Mouse (Mus musculus) kidney, embryonic 16.5 days (tissue): ENCODE results near the gene Chit1. TPM values are rescaled to one million over a fixed set of nuclear protein-coding genes. Genes with fewer than 3 reads are reported as not detected.
A peak's percentile ranks its signal among the peaks of the same experiment; 100 is the strongest.

Source experiments
- ATAC-seq: fragments of 200-750 bp; cut with Nextera tagmentation; 2 replicates; pipeline ENCODE4 v1.8.0; 2017; ENCODE audit warnings: moderate TSS enrichment; ENCODE audit not compliant: low FRiP score, low TSS enrichment
- H3K27ac ChIP-seq: fragments of 300-500 bp; sonication (generic); 2 replicates; pipeline ENCODE4 v1.5.1; 2014; ENCODE audit warnings: low read length
- H3K27me3 ChIP-seq: fragments of 300-500 bp; sonication (generic); 2 replicates; pipeline ENCODE4 v1.6.1; 2014; ENCODE audit warnings: low read length, control low read depth, mixed read lengths; ENCODE audit not compliant: insufficient read depth
- H3K36me3 ChIP-seq: fragments of 300-500 bp; sonication (generic); 2 replicates; pipeline ENCODE4 v1.6.1; 2014; ENCODE audit warnings: low read length, control low read depth, mixed read lengths; ENCODE audit not compliant: insufficient read depth
- H3K4me1 ChIP-seq: fragments of 300-500 bp; sonication (generic); 2 replicates; pipeline ENCODE4 v1.6.1; 2014; ENCODE audit warnings: low read length, control low read depth, mixed read lengths; ENCODE audit not compliant: insufficient read depth
- H3K4me2 ChIP-seq: fragments of 300-500 bp; sonication (generic); replicated peaks from 2 replicates; pipeline ENCODE4 v1.6.1; 2014; ENCODE audit warnings: low read depth, low read length
- H3K4me3 ChIP-seq: fragments of 300-500 bp; sonication (generic); 2 replicates; pipeline ENCODE4 v1.5.1; 2014; ENCODE audit warnings: mild to moderate bottlenecking, low read length
- H3K9ac ChIP-seq: fragments of 300-500 bp; sonication (generic); replicated peaks from 2 replicates; pipeline ENCODE4 v1.6.1; 2014; ENCODE audit warnings: low read length
- H3K9me3 ChIP-seq: fragments of 300-500 bp; sonication (generic); 2 replicates; pipeline ENCODE4 v1.6.1; 2016; ENCODE audit warnings: low read length, control low read depth
- WGBS: fragments of 180-500 bp; shearing (Covaris S2); extraction: QIAGEN DNeasy Blood & Tissue Kit; methylation state at CpG from one replicate; pipeline ENCODE4 v1.1.7; 2014; 5-methylcytosine and 5-hydroxymethylcytosine counted together
- polyA plus RNA-seq: library from polyadenylated mRNA; unstranded; fragments of >200 nt; fragmentation: Nextera tagmentation; extraction: Ambion mirVana; gene quantifications from 2 replicates; pipeline ENCODE4 v1.2.1, GENCODE M21; 2015

Gene Chit1
- polyA plus RNA-seq, 1 experiment from 2014 or later: 0.17 TPM

GRCm38 (mm10) chr1:134070099-134070669, 40.9 kb upstream of the Chit1 start:
- Histone ChIP-seq H3K9me3 (no peaks in the 10 kb centered on the region), H3K27ac (peak overlapping the region; percentile 69), H3K4me3 (no peak overlapping the region), H3K27me3 (no peaks in the 10 kb centered on the region), H3K36me3 (no peaks in the 10 kb centered on the region), H3K9ac (peak overlapping the region; percentile 17; the same call in 1 of the 2 replicates), H3K4me2 (0 out of 2 replicates have a peak overlapping the region, but pooled peaks have one; percentile 3), H3K4me1 (peaks cover 60% of the 10 kb centered on the region)
- ATAC-seq: peak; percentile 37; the same call in 1 of the 2 replicates
- 54% methylated on average over 8 of the region's 8 CpGs for WGBS

- H3K27ac ChIP-seq: peak overlapping the region; percentile 69
- H3K9ac ChIP-seq: peak overlapping the region; percentile 17; the same call in 1 of the 2 replicates
- H3K4me3 ChIP-seq: no peak overlapping the region
- no peaks in the 10 kb centered on the region for H3K9me3 ChIP-seq
- ATAC-seq: peak; percentile 21; the same call in 1 of the 2 replicates
- no peaks in the 10 kb centered on the region; the same call in 1 of the 2 replicates for H3K36me3 ChIP-seq
- H3K4me1 ChIP-seq: peaks cover 63% of the 10 kb centered on the region
- no peaks in the 10 kb centered on the region for H3K27me3 ChIP-seq
- WGBS: 28% methylated on average over 10 of the region's 10 CpGs
- H3K4me2 ChIP-seq: no peak overlapping the region
Measured at GRCm38 (mm10) chr1:134071411-134072018, 39.5 kb upstream of the Chit1 start.

GRCm38 (mm10) chr1:134073061-134073564, 37.9 kb upstream of the Chit1 start:
- Histone ChIP-seq H3K9ac (no peak overlapping the region), H3K27me3 (no peaks in the 10 kb centered on the region), H3K4me2 (no peak overlapping the region), H3K4me1 (peaks cover 61% of the 10 kb centered on the region), H3K9me3 (no peaks in the 10 kb centered on the region), H3K27ac (no peak overlapping the region), H3K36me3 (no peaks in the 10 kb centered on the region; the same call in 1 of the 2 replicates), H3K4me3 (no peak overlapping the region)
- ATAC-seq: no peak
- WGBS: 86% methylated on average over 6 of the region's 6 CpGs

- H3K27ac ChIP-seq: no peak overlapping the region
- H3K9me3 ChIP-seq: no peaks in the 10 kb centered on the region
- no peak overlapping the region for H3K4me3 ChIP-seq
- H3K4me1 ChIP-seq: peaks cover 62% of the 10 kb centered on the region
- no peak for ATAC-seq
- no peak overlapping the region for H3K4me2 ChIP-seq
- H3K36me3 ChIP-seq: no peaks in the 10 kb centered on the region; the same call in 1 of the 2 replicates
- no peak overlapping the region for H3K9ac ChIP-seq
- no peaks in the 10 kb centered on the region for H3K27me3 ChIP-seq
- 63% methylated on average over 1 of the region's 1 CpGs for WGBS
Measured at GRCm38 (mm10) chr1:134073658-134074057, 37.4 kb upstream of the Chit1 start.

- Histone ChIP-seq H3K27ac (no peak overlapping the region), H3K9ac (no peak overlapping the region), H3K4me3 (no peak overlapping the region), H3K27me3 (no peaks in the 10 kb centered on the region), H3K4me2 (no peak overlapping the region), H3K9me3 (no peaks in the 10 kb centered on the region), H3K4me1 (peaks cover 62% of the 10 kb centered on the region), H3K36me3 (no peaks in the 10 kb centered on the region; the same call in 1 of the 2 replicates)
- WGBS: 42% methylated on average over 3 of the region's 3 CpGs
- ATAC-seq: no peak
Measured at GRCm38 (mm10) chr1:134074184-134074583, 36.9 kb upstream of the Chit1 start.

GRCm38 (mm10) chr1:134074606-134075005, 36.4 kb upstream of the Chit1 start:
- WGBS: 69% methylated on average over 10 of the region's 10 CpGs
- Histone ChIP-seq H3K9me3 (no peaks in the 10 kb centered on the region), H3K4me3 (no peak overlapping the region), H3K9ac (no peak overlapping the region), H3K4me2 (no peak overlapping the region), H3K27me3 (no peaks in the 10 kb centered on the region), H3K27ac (no peak overlapping the region), H3K4me1 (peaks cover 66% of the 10 kb centered on the region), H3K36me3 (no peaks in the 10 kb centered on the region; the same call in 1 of the 2 replicates)
- ATAC-seq: no peak

GRCm38 (mm10) chr1:134075532-134075931, 35.5 kb upstream of the Chit1 start:
- peaks cover 57% of the 10 kb centered on the region for H3K4me1 ChIP-seq
- H3K27ac ChIP-seq: no peak overlapping the region

GRCm38 (mm10) chr1:134076789-134077188, 34.3 kb upstream of the Chit1 start:
- H3K36me3 ChIP-seq: no peaks in the 10 kb centered on the region; the same call in 1 of the 2 replicates
- 76% methylated on average over 2 of the region's 2 CpGs for WGBS
- no peaks in the 10 kb centered on the region for H3K9me3 ChIP-seq
- H3K4me2 ChIP-seq: peak overlapping the region; percentile 77
- peak overlapping the region; percentile 13; the same call in 1 of the 2 replicates for H3K4me3 ChIP-seq
- no peak overlapping the region for H3K27ac ChIP-seq
- H3K27me3 ChIP-seq: no peaks in the 10 kb centered on the region
- ATAC-seq: no peak
- H3K9ac ChIP-seq: peak overlapping the region; percentile 17
- peaks cover 44% of the 10 kb centered on the region for H3K4me1 ChIP-seq

More at GRCm38 (mm10) chr1:134075532-134075931, 35.5 kb upstream of the Chit1 start:
- no peak overlapping the region for H3K4me3 ChIP-seq
- H3K36me3 ChIP-seq: no peaks in the 10 kb centered on the region; the same call in 1 of the 2 replicates
- no peaks in the 10 kb centered on the region for H3K27me3 ChIP-seq
- 87% methylated on average over 8 of the region's 8 CpGs for WGBS
- H3K4me2 ChIP-seq: peak overlapping the region; percentile 77; the same call in 1 of the 2 replicates
- no peaks in the 10 kb centered on the region for H3K9me3 ChIP-seq
- H3K9ac ChIP-seq: no peak overlapping the region
- ATAC-seq: no peak

- Histone ChIP-seq H3K27ac (peak overlapping the region; percentile 69), H3K9me3 (no peaks in the 10 kb centered on the region), H3K9ac (peak overlapping the region; percentile 82), H3K36me3 (no peaks in the 10 kb centered on the region; the same call in 1 of the 2 replicates), H3K27me3 (no peaks in the 10 kb centered on the region), H3K4me3 (peak overlapping the region; percentile 70), H3K4me1 (peaks cover 42% of the 10 kb centered on the region), H3K4me2 (peak overlapping the region; percentile 77)
- whole genome bisulfite sequencing: 23% methylated on average over 14 of the region's 14 CpGs
- ATAC-seq: no peak
Measured at GRCm38 (mm10) chr1:134077389-134078060, 33.5 kb upstream of the Chit1 start.
